Mouse (Mus musculus) thymus, postnatal 25 days (tissue): ENCODE measurements around the gene Col5a1.

ENCODE experiments used
- DNase-seq: peaks from one replicate; pipeline ENCODE4 v3.0.0; 2022

The Col5a1 gene

DNA sequence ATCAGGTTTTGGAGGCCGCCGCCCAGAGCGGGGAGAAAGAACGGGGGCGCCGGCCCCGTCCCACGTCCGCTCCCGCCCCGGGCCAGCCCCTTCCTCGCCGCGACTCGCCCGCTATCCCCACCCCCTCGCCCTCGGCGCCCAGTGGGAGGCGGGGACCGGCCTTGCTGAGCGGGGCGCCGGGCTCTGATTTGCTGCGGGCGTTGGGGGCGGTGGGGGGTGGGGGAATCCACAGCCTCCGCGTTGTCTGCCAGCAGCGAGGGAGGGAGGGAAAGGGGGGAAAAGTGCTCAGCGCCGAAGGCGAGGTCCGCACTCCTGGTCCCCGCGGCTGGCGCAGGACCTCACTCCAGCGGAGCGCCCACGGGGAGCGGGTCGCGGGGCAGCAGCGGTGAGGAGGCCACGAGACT is at the start of gene Col5a1:
TSS of gene Col5a1 (plus strand) at position 278 of the 404 bp plus-strand sequence.
- DNase-seq, result peak; percentile 77

GRCm38 (mm10) chr2:27838112-27838511 is 48.1 kb upstream of the Col5a1 start:
- no peak for DNase-seq

- no peak for DNase-seq
These were observed 45.3 kb upstream of the Col5a1 start for GRCm38 (mm10) chr2:27840890-27841289.

- no peak for DNase-seq
These were observed 43.3 kb upstream of the Col5a1 start for GRCm38 (mm10) chr2:27842893-27843292.

DNA sequence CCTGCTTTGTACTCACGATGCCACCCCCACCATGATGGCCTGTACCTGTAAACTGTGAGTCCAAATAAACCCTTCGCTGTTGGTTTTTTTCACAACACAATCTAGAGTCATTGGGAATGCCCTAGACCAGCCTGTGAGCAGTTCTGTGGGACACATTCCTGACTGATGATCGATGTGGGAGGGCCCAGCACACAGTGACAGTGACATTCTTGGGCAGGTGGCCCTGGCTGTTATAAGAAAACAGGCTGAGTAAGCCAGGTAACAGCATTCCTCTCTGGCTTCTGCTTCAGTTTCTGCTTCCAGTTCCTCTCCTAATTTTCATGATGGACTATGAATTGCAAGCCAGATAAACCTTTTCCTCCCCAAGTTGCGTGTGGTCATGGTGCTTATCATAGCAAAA is 41.3 kb upstream of the Col5a1 start:
- DNase-seq, result no peak

- no peak for DNase-seq
These were observed 39.2 kb upstream of the Col5a1 start for GRCm38 (mm10) chr2:27847001-27847400.

- no peak for DNase-seq
These were observed 38.3 kb upstream of the Col5a1 start for GRCm38 (mm10) chr2:27847851-27848435.

GRCm38 (mm10) chr2:27848466-27848865 is 37.8 kb upstream of the Col5a1 start:
- no peak for DNase-seq

DNA sequence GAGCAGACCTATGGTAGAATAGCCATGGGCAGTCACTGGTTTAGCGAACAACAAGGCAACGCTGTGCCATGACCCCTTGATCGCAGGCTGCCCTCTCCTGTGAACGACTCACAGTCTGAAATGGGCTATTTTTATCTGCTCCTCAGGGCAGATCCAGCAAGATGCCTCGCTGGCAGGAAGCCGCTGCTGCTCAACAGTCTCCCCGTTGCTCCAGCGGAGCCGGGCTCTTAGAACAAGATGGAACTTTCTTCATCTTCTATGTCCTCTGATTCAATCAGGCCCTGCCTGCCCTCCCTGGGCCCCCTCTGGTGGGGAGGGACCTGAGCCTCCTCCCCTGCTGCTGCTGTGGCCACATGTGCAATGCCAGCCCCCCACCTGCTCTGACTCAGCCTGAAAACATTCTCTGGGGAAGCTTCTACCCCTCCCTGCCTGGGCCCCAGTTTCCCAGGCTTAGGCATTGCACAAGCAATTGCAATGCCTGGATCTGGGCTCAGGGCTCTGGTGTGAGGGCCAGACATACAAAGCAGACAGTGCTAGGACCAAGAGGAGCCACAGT is 27.8 kb upstream of the Col5a1 start:
- DNase-seq, result no peak

DNA sequence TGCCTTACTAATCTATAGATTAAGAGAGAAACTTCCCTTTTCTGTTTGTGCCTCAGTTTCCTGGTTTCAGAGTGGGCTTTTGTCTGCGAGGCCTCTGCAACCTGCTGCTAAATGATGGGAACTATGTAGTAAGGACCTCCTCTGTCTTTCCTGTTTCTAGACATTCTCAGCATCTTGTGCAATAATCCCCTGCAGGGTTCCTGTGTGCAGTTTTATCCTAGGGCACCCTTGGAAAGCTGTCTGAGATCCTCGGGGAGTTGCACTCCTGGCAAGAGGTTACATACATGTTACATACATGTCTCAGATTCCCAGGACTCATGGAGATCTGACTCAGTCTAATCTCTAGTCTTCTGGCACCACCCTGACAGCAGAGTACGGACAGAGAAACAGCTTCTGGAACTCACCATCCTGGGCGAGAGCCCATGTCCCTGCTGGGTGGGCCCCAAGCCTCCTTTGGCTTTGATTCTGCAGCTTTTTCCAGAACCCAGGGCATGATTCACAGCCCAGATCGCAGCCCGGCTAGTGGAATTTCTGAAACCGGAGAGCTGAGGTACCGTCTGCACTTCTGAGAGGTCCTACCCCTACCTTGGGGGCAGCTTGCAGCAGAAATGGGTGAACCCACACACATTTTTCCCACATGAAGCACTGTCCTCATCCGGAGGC is 24.5 kb upstream of the Col5a1 start:
- DNase-seq, result no peak

- no peak for DNase-seq
These were observed 21.5 kb upstream of the Col5a1 start for GRCm38 (mm10) chr2:27864491-27865365.

DNA sequence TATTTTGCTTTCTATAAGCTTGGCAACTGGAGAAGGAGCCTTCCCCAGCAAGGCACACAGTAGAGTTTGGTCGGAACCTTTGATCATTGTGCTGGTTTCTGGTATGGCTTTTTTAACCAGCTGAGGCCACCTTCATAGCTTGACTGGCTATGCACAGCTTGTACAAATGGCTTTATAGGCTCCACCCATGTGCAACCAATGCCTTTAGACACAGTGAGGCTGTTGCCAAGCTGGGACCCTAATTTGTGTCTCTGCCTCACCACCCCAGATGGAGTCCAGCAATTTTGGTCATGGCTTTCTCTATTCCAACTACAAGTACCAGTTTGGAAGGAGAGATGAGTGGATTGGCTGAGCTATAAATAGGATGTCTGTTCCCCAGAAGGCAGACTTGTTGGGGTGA is 15.6 kb upstream of the Col5a1 start:
- DNase-seq, result no peak

DNA sequence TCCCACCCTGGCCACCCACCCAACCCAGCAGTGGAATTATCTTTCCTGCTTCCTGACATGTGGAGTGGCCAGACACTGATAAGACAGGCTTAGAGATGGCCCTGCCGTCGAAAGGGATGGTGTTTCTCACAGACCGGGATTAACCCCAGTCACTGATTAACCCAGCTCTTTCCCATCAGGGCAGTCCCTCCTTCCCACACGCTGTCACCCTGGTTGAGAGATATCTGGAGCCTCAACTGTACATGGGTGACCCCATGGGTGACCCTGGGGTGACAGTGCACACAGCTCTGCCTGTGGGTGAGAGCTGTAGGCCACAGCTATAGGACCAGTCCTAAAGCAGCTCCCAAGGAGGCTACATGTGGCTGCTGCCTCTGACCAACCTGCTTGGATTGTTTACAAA is 15.2 kb upstream of the Col5a1 start:
- DNase-seq, result no peak

DNA sequence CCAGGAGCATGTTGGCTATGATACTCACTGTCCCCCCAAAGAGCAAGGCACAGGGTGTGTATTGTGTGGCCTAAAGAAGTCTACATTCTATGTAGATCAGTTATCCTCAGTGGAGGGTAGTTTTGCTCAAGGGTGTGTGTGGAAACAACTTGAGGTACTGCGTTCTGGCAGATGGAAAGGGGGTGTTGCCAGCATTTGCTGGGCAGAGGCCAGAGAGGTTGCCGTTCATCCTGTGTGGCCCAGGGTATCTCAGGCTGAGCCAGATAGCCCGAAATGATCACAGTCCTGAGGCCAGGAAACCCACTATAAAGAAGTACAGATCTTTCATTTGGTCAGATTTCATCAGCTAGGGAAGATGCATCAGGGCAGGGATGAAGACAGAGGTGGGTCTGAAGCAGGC is 13.9 kb upstream of the Col5a1 start:
- no peak for DNase-seq

DNA sequence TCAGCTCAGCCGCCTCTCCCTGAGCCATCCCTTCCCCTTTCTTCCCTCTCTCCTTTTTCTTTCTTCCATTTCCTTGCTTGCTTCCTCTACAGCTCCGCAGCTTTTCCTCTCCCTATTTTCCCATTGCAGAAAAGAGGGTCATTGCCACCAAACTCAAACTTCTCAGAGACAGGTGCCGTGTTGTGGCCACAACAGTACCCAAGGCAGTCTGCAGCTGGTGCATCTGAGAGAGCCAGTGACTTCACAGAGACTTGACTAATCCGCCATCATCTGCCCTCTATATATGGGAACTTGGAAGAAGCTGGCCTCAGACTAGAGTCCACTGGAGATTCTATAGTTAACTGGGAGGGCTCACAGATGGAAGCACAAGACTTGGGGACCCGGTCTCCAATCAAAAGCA is 13.2 kb upstream of the Col5a1 start:
- no peak for DNase-seq

GRCm38 (mm10) chr2:27874596-27874995 is 11.6 kb upstream of the Col5a1 start:
- no peak for DNase-seq

DNA sequence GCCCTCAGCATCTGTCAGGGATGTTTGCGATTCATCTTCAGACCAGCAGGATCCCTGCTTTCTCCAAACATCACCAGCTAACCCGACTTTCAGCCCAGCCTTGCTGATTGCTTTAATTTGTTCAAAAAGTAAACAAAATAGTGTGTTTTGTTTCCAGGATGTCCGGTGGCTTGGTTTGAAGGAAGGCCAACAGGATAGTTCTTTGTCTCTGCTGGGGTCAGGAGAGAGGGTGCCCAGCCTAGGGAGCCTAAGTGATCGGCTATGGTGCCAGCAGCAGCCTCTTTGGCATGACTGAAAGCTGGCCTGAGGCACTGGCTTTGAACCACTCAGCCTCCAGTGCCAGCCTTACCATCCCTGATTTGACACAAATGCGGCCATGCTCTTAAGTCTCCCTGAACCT is 11.0 kb upstream of the Col5a1 start:
- no peak for DNase-seq

DNA sequence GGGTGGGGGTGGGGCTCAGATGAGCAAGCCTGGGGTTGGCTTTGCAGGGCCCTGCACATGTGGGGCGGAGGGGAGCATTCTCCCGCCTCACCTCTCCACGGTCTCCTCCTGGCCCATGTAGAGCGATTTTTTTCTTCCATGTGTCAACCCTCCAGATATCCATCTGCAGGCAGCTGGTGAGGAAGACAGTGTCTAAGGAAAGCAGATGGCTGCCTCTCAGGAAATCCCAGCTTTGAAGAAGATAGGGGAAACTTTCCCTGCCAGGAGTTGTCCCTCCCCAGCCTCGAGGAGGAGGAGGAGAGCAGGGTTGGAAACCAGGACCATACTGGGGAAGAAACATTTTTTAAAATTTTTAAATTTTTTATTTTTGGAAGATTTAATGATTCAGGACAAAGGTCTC is 10.4 kb upstream of the Col5a1 start:
- no peak for DNase-seq

GRCm38 (mm10) chr2:27876724-27877504 is 9.3 kb upstream of the Col5a1 start:
- no peak for DNase-seq

DNA sequence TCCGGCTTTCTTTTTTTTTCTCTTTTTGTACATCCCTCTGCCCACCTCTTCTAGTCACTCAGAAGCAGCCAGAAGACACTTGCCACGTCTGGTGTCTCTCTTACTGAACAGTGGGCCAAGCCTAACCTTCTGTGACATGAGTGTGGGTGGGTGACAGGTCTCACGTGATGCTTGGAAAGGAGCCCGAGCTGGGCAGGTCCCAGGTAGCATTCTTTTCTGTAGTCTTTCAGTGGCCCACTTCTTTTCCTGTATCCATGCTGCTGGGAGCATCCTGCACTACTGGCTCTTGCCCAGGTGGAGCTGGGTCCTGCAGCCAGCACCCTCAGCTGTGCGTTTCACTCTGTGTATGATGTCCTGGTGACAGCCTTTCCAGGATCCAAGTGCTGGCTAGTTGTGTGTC is 8.2 kb upstream of the Col5a1 start:
- no peak for DNase-seq

- no peak for DNase-seq
These were observed 2.9 kb upstream of the Col5a1 start for GRCm38 (mm10) chr2:27883276-27883675.

- no peak for DNase-seq
These were observed 623 bp upstream of the Col5a1 start for GRCm38 (mm10) chr2:27885456-27886147.
